Mouse (Mus musculus): Measurements from ENCODE around the gene Tlcd2.
A peak's percentile ranks its signal among the peaks of the same experiment; 100 is the strongest.

The Tlcd2 gene

DNA sequence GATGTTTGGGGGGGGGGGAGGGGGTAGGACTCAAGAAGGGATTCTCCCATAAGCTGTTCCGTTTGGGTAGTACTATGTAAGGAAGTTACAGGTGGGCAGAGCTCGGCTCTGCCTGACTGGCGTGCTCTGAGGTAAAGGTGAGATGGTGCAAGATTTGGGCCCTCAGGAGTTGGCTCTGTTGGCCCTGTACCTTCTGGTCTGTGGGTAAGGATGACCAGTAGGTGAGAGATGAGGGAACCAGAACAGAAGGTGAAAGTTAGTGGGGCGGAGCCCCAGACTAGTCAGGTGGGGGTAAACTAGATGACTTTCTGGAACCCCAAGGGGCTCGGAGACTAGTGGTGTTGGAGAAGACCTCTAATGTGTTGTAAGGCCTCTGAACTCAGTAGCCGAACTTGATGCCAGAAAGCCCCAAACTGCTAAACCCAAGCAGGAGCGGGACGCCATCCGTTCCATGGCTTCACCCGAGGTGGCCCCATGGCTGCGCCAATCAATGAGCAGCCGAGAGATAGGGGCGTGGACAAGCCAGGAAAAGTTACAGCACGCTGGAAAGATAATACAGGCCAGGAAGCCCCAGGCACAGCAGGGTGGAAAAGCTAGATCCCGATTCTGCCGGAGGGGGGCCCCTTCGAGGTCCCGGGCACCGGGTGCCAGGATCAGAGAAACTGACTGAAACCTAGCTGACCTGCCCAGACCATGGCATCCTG is 6.1 kb downstream of the Tlcd2 start:
- DNase-seq: peak; percentile 69 to 84

DNA sequence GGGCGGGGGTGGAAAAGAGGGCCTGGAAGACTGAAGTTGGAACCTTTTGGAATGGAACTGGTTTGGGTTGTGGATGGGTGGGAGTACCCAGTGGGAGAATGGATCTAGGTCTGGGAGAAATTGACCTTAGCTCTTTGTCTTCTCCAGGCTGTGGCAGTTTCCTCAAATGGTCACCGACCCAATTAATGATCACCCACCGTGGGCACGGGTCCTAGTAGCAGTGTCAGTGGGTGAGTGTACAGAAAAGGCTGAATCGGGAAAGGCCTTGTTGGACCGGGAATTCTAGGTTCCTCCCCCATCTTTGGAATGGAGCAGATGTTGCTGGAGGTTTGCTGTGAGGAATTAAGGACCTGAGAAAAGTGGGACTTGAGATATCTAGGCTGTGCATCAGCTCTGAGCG is 6.9 kb downstream of the Tlcd2 start:
- no peak for DNase-seq

DNA sequence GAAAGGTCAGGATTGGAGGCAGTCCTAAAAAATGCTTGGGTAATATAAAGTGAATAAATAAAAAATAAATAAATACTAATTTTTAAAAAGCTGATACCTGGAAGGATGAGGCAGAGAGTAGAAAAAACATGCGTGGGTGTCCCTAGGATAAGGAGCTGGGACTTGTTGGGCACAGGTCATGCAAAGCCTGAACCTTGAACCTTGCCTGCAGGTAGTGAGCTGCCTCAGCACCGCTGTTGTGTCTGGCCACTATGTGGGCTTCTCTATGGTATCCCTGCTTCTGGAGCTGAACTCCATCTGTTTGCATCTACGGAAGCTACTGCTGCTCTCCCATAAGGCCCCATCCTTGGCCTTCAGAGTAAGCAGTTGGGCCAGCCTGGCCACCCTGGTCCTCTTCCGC is 7.7 kb downstream of the Tlcd2 start:
- peak; percentile 32 to 54 for DNase-seq

DNA sequence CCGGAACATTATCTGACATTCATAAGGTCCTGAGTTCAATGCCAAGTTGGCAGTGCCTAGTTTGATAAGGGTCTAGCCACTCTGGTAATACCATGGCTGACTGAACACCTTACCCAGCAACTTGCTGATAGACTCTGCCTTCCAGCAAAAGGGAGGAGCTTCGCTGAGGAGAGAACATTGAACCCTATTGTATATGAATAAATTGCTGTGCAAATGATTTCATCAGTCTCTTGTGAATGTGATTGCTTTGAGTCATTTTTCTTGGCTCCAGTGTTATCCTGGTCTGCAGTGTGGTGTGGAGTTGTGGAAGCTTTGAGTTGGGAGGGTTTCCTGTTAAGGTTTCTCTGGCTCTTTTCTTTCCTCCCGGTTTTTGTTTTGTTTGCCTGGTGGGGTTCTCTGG is 9.2 kb downstream of the Tlcd2 start:
- no peak for DNase-seq

DNA sequence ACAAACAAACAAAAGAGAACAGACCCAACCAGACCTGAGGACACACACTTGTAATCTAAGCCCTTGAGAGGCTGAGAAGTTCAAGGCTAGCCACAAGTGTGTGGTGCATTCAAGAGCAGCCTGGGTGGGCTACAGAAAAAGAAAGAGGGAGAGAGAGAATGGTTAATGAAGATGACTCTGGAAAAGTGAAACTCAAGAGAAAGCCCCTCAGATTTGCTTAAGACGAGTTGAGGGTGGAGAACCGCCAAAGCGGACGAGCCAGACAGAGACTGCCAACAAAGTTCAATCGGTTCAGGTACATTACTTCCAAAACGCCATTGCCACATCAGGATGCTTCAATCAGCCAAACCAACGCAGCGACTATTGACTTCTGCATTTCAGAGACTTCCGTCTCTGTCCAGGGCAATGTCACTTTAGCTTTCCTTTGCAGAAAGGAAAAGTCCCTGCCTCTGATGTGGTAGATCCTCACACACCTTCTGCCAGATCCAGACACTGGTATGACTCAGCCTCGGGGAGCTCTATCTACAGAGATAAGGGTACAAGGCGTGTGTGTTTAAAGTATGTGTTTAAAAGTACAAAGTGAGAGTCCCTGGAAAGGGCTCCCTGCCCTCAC is 11.1 kb downstream of the Tlcd2 start:
- DNase-seq: no peak

DNA sequence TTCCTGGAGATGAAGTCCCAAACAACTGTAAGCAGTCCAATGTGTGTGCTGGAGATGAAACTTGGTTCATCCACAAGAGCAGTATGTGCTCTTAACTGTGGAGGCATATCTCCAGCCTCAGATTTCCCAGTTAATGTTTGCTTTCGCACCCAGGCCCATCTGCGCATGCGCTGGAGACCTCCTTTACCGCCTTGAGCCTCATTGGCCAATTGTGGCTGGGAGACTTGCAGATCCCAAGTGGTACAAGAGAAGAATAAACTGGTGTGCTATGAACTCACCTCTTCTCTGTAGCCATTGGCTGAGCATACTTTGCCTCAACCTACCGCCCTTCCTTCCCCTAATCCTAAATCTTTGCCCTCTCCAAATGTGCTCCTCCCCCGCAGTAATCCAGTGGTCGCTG is 11.9 kb downstream of the Tlcd2 start:
- DNase-seq: no peak

DNA sequence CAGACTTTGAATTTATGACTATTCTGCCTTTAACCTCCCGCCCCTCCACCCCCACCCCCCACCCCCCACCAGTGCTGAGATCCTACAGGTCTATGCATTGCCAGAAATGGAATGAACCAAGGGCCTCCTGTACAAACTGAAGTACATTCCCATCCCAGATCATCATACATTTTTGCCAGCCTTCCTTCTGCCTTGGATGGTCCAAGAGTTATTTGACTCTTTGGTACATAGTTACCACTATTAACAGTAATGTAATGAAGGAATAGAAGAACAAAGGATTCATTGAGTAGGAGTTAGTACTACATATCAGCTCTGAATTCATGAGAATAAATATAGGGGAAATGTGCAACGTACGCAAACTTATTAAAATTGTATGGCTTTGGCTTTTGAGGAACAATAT is 24.7 kb downstream of the Tlcd2 start:
- no peak for DNase-seq

DNA sequence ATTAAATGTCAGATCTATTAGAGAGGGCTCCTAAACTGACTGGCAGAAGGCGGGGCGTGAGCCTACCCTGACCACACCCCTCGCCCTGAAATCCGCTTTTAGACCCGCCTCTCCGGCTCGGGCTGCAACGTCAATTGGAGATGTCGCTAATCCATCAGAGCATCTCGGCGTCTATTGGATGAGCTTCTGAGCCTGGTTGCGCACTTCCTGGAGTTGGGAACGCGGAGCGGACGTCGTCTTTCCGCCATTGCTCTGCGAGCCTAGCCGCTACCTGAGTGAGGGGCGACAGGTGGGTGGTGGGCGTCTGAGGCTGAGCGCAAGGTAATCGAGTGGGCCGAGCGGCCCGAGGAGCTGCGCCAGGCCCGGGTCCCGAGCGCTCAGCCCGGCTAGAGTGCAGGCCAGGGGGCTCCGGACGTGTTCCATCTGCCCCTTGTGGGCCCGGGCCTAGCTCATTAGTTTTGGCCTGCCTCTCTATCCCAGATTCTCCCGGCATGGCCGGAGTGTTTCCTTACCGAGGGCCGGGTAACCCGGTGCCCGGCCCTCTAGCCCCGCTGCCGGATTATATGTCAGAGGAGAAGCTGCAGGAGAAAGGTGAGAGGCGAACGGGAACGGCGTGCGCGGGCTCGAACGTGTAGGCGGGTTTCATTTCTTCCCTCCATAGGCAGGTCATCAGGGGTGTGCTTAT is 25.2 kb downstream of the Tlcd2 start, which contains the start of gene Prpf8:
Gene Prpf8 (plus strand): TSS at position 216 of the 685 bp plus-strand sequence.
- DNase-seq: peak; percentile 97

DNA sequence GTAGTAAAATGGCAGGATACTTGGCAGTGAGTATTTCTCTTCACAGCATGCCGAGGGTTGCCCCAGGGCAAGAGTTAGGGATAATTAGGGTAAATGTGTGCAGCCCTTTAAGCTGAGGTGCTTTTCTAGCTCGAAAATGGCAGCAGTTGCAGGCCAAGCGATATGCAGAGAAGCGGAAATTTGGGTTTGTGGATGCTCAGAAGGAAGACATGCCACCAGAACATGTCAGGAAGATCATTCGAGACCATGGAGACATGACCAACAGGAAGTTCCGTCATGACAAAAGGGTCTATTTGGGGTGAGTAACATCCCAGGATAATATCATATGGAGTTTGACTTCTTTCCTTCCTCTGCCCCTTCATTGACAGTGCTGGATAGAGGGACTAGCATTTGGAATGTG is 26.0 kb downstream of the Tlcd2 start:
- DNase-seq: peak in 1 of 2 experiments; percentile 28

DNA sequence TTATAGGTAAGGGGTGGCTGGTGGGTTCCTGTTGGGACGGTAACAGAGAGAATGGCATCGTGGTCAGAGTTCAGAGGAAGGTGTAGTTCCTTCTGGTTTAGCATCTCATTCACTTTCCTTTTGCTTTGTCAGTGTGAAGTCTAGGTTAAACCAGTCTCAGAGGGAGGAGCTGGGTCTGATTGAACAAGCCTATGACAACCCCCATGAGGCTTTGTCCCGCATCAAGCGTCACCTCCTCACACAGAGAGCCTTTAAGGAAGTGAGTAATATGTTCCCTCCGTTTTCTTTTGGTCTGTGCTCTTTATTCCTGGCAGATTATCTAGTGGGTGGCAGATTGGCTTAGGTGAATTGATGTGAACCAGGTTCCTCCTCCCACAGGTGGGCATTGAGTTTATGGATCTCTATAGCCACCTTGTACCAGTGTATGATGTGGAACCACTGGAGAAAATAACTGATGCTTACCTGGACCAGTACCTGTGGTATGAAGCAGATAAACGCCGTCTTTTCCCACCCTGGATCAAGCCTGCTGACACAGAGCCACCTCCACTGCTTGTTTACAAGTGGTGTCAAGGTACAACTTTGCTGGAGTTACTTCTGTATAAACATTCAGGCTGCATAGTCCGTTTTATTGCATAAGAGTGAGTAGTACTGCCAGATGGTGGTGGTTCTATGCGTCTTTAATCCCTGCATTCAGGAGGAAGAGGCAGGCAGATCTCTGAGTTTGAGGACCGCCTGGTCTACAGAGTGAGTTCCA is 33.0 kb downstream of the Tlcd2 start:
- DNase-seq: no peak

DNA sequence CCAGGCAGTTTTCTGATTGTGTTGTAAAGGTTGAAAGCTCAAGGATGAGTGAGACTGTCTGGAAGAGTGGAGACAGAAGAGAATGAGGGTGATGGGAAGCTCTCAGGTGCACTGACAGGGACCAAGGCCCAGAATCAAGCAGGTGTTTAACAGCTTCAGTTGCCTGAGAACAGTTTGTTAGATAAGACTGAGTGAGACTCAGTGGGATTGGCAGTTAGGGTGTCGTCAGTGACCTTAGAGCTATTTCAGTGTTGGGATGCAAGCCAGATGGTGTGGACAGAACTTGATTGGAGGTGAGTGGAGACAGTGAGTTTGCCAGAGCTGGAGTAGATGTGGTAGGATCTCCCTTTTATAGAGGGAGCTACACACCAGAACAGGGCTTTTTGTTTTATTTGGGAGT is 36.6 kb downstream of the Tlcd2 start:
- no peak for DNase-seq

DNA sequence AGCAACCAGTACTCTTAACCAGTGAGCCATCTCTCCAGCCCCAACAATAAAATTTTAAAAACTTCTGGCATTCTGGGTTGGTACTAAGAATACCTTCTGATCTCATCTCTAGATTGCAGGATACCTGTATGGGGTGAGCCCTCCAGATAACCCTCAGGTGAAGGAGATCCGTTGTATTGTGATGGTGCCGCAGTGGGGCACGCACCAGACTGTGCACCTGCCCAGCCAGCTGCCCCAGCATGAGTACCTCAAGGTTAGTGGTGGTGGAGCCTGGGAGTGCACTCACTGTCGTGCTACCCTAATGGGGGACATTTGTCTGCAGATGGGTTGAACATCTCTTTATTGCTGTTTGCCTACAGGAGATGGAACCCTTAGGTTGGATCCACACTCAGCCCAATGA is 46.6 kb downstream of the Tlcd2 start:
- DNase-seq: peak in 1 of 2 experiments; percentile 34

DNA sequence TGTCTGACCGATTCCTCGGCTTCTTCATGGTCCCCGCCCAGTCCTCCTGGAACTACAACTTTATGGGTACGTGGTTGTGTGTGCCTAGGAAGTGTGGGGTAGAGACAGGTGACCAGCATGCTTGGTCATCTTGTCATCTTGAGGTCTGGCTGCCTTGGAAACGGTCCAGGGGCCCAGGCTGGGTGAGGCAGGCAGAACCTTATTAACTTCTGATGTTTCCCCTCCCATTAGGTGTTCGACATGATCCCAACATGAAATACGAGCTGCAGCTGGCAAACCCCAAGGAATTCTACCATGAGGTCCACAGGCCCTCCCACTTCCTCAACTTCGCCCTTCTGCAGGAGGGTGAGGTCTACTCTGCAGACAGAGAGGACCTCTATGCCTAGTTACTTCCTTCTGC is 47.4 kb downstream of the Tlcd2 start:
- DNase-seq: peak; percentile 24 to 61

DNA sequence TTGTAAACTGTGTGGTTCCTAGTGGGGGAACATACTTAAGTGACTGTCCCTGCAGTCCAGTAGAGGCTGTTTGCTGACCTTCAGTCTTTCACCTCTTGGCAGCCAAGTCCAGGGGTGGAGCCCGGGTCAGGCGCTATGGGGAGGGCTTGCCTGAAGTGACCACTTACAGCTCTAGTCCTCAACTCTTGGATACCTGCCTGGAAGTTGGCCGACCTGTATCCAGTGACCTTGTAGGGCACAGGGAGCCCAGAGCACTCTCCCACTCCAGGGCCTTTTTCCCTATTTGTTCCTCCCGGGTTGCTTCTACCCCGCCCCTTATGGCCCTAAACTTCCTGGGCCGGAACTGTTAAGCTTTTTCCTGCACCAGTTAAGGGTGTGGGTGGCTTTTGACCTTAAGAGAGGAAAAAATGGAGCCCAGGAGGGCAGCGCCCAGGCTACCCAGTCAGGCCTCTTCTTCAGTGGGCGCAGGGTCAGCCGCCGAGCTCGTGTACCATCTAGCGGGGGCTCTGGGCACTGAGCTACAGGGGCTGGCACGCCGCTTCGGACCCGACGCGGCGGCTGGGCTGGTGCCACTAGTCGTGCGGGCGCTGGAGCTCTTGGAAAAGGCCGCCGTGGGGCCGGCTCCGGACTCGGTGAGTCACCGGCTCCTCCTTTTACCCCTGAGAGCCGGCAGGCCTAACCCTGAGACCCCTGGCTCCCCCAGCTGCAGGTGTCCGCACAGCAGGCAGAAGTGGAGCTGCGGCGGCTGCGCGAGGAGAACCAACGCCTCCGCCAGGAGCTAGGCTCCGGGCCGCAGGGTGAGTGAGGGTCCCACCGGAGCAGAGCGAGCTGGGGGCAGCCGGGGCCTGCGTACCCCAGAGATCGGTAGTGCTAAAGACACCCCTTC is 48.5 kb downstream of the Tlcd2 start, which contains the start of gene Rilp:
Gene Rilp (plus strand): TSS at position 354 of the 886 bp plus-strand sequence.
- peak; percentile 94 to 98 for DNase-seq

DNA sequence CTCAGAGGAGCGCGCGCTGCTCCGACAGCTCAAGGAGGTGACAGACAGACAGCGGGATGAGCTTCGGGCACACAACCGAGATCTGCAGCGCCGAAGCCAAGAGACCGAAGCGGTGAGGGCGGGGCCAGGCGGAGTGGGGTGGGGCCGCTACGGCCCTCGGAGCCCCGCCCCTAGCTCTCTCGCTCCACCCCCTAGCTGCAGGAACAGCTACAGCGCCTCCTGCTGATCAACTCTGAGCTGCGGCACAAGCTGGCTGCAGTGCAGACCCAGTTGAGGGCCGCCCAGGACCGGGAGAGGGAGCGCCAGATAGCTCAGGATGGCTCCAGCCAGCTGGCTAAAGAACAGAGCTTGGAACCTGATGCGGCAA is 49.1 kb downstream of the Tlcd2 start:
- peak; percentile 96 to 98 for DNase-seq

DNA sequence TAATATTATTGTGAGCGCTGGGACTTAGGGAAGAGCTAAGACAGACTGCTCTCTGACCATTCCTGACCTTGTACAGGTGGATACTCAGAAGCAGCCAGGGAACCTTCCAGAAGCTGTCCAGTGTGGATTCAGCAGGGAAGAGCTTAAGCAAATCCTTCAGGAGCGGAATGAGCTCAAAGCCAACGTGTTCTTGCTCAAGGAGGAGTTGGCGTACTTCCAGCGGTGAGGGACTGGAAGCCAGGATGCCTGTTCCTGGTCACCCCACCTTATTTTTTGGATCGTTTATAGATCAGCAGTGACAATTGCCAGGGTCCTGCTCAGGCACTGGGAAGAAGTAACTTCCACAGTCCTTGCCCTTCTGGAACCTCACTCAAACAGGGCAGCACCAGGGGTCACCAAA is 49.7 kb downstream of the Tlcd2 start:
- DNase-seq: peak; percentile 62 to 75

DNA sequence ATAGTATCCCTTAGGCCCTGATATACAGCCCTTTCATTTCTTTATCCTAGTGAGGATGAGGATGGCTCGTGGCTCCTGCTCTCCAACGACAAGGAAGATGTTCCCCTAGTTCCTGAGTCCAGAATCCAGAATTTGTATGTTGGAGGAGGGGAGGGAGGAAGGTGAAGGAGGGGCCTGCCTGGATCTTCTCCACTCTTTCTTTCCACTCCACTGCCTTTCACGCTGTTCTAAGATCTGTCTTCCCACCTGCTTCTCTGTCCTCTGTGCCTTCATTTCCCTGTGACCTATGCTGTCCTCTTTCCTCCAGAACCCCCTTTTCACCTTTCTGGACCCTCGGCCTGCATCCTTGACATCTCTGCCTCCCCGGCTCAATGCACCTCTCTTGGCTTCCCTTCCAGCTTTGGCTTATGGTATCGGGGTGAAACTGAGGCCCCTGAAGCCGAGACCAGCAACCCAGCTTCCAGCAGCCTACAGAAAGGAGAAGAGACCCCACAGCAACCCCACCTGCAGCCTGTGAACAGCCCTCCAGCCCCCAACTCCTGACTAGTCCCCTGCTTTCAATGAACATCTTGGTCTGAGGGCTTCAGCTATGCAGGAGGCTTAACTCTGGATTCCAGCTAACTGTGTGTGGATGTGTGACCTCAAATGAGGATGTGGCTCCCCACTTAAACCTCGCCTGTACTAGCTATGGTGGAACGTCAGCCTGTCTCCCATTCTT is 50.9 kb downstream of the Tlcd2 start:
- no peak for DNase-seq

DNA sequence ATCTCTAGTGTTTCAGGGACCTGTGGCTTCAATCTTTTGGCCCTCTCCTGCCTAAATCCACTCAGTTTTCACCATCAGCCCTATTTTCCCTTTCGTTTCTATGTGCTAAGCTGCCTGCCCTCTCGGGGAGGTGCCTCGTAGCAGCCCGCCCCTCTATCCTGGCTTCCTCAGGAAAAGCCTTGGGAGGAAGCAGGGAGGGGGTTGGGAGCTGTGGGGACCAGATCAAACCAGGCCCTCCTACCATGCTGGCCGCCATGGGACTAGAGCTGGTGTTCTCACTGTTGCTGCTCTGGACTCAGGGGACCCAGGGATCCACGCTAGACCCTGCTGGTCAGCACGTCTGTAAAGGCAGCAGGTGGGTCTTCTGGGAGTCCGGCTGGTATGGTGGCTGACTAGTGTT is 51.8 kb downstream of the Tlcd2 start, which contains the start of gene Scarf1:
Gene Scarf1 (plus strand): TSS at position 205 of the 400 bp plus-strand sequence.
- peak; percentile 81 to 89 for DNase-seq

DNA sequence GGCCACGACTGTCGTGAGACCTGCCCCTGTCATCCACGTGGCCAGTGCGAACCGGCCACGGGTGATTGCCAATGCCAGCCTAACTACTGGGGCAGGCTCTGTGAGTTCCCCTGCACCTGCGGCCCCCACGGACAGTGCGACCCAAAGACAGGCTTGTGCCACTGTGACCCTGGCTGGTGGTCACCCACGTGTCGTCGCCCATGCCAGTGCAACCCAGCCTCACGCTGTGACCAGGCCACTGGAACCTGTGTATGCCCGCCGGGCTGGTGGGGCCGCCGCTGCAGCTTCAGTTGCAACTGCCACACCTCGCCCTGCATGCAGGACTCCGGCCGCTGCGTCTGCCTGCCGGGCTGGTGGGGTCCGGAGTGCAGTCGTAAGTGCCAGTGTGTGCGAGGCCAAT is 53.7 kb downstream of the Tlcd2 start:
- DNase-seq: no peak

DNA sequence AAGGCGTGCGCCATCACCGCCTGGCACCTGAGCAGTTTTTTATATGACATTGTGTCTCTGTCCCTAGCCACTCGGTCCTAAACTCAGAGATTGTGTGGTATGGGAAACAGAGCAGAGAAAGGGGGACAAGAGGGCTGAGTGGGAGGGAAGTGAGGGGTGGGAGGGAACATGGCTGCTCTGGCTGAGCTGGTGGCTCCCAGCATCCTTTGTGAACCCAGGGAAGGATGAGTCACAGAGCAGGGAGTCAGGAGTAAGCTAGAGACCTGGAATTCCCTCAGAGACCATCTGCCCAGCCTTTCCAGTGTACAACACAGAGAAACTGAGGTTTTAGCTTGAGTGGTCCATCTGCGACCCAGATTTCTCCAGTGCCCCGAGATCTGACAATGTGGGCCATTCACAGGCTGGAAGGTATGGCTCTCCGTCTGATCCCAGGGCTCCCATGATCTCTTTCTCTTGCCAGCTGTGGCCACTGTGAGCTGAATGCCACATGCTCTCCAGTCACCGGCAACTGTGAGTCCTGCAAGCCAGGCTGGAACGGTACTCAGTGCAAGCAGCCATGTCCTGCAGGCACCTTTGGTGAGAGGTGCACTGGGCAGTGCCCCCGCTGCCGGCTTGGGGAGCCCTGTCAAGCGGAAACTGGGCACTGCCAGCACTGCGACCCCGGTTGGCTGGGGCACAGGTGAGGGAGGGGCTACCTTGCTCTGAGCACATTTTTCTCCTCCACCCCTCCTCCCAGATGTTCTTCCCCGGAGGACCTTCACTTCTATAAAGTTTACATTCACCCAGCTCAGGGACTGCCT is 58.5 kb downstream of the Tlcd2 start:
- DNase-seq: peak in 1 of 2 experiments; percentile 67
